Mouse (Mus musculus): Measurements from ENCODE around the gene Sco2.

Sco2 gene

GRCm38 (mm10) chr15:89372536-89372935 is 1.1 kb downstream of the Sco2 start:
- DNase-seq: no peak

GRCm38 (mm10) chr15:89372068-89372467 is 1.6 kb downstream of the Sco2 start:
- no peak for DNase-seq

GRCm38 (mm10) chr15:89365141-89365551 is 8.5 kb downstream of the Sco2 start:
- DNase-seq: no peak

- DNase-seq: no peak
These were observed 10.6 kb downstream of the Sco2 start for GRCm38 (mm10) chr15:89363051-89363450.

- no peak for DNase-seq
These were observed 14.9 kb downstream of the Sco2 start for GRCm38 (mm10) chr15:89358784-89359183.

- peak; percentile 49 for DNase-seq
These were observed 17.3 kb downstream of the Sco2 start for GRCm38 (mm10) chr15:89356372-89356771.

GRCm38 (mm10) chr15:89355241-89356187 is 18.1 kb downstream of the Sco2 start, which contains the start of the genes Lmf2 and Ncaph2:
Gene Lmf2 (minus strand): TSS chr15:89355659.
Gene Ncaph2 (plus strand): TSS chr15:89355719.
- DNase-seq: peak; percentile 95

- DNase-seq: no peak
These were observed 19.2 kb downstream of the Sco2 start for GRCm38 (mm10) chr15:89354455-89354854.

GRCm38 (mm10) chr15:89353837-89354236 is 19.8 kb downstream of the Sco2 start:
- DNase-seq: no peak

GRCm38 (mm10) chr15:89352795-89353194 is 20.9 kb downstream of the Sco2 start:
- no peak for DNase-seq

GRCm38 (mm10) chr15:89352054-89352453 is 21.6 kb downstream of the Sco2 start:
- no peak for DNase-seq

- DNase-seq: no peak
These were observed 22.3 kb downstream of the Sco2 start for GRCm38 (mm10) chr15:89351302-89351701.

- DNase-seq: no peak
These were observed 23.2 kb downstream of the Sco2 start for GRCm38 (mm10) chr15:89350447-89350846.

- DNase-seq: no peak
These were observed 30.3 kb downstream of the Sco2 start for GRCm38 (mm10) chr15:89343325-89343724.

GRCm38 (mm10) chr15:89341678-89342077 is 32.0 kb downstream of the Sco2 start:
- no peak for DNase-seq

- DNase-seq: no peak
These were observed 33.5 kb downstream of the Sco2 start for GRCm38 (mm10) chr15:89340136-89340535.

GRCm38 (mm10) chr15:89339696-89340095 is 34.0 kb downstream of the Sco2 start:
- no peak for DNase-seq

GRCm38 (mm10) chr15:89336422-89336821 is 37.2 kb downstream of the Sco2 start:
- peak; percentile 38 for DNase-seq

GRCm38 (mm10) chr15:89334774-89335537 is 38.7 kb downstream of the Sco2 start:
- peak; percentile 37 for DNase-seq

GRCm38 (mm10) chr15:89334271-89334670 is 39.4 kb downstream of the Sco2 start, which contains the start of gene Miox:
Gene Miox (plus strand): TSS chr15:89334398.
- DNase-seq: peak; percentile 91

GRCm38 (mm10) chr15:89326441-89326840 is 47.2 kb downstream of the Sco2 start:
- DNase-seq: peak; percentile 86

GRCm38 (mm10) chr15:89323656-89324055 is 50.0 kb downstream of the Sco2 start:
- no peak for DNase-seq

Data from kidney, adult 11 months (tissue).